Mouse (Mus musculus) liver, embryonic 14.5 days (tissue): Measurements from ENCODE around the gene Adcy4.

Experiments
- CTCF ChIP-seq: IDR thresholded peaks from 2 replicates; pipeline ENCODE4 v1.5.1; 2016; ENCODE audit warnings: antibody characterized with exemption, low read depth, control low read depth
- EP300 ChIP-seq: IDR thresholded peaks from 2 replicates; pipeline ENCODE4 v1.6.1; 2016; ENCODE audit warnings: antibody characterized with exemption, low read depth

DNA sequence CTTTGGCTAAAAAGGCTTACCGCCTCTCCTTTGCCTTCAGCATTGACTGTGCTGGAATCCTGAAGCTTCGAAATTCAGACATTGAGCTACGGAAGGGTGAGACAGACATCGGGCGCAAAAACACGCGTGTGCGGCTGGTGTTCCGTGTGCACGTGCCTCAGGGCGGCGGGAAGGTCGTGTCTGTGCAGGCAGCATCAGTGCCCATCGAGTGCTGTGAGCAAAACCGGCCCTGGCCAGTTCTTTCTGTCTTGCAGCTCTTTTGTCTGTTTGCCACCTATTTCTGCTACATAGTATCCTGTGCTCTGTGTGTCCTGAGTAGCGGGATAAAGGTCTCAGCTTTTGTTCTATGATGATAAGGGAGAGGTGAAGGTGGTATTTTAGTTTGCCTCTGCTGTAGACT, 46.0 kb upstream of the Adcy4 start:
- no peak for TF ChIP-seq CTCF
- TF ChIP-seq EP300, result no peak
